Mouse (Mus musculus) CD4-positive helper T cell, adult 2 months (primary cell): ENCODE data around the gene Cdk1.

Source experiments
- DNase-seq: peaks from one replicate; pipeline ENCODE4 v3.0.0-alpha.2; 2012; ENCODE audit warnings: low read depth, missing footprints, low spot score

The Cdk1 gene

GRCm38 (mm10) chr10:69307067-69307466 is 45.7 kb downstream of the Cdk1 start:
- peak; percentile 25 for DNase-seq

DNA sequence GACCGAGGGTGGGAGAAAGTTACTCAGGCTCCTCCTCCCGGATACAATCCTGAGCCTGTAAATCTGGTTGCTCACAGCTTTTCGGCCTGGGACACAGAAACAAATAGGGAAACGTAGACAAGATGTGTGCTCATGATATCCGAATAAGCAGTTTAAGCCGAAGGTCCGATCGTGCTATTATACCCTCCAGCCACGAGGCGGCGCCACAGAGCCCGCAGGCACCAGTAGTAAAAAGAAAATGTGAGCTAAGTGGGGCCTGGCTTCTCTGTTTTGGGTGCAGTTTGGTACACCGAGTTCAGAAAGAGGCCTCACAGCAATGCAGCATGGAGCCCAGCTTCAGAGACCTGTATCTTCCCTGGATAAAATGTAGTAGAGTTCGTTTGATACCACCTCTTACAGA is 46.5 kb downstream of the Cdk1 start:
- DNase-seq: peak; percentile 25

DNA sequence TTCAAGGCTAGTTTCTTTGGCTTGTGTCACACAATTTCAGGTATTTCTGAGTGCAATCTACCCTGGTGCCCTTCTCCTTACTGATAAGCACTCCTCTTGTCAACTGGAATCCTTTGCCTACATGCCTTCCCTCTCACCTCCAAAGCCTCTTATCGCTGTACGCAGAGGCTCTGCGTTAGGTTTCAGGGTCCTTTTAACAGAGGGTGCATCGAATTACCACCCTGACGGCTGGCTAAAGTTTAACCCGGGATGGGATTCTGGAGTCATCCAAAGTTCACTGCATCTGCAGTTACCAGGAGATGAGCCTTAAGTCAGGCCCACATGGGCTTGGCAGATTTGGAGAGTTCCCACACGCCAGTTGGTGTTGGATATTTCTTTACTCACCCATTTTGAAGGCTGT is 47.1 kb downstream of the Cdk1 start:
- no peak for DNase-seq

GRCm38 (mm10) chr10:69304819-69305218 is 47.9 kb downstream of the Cdk1 start:
- no peak for DNase-seq

GRCm38 (mm10) chr10:69302667-69303066 is 50.1 kb downstream of the Cdk1 start:
- no peak for DNase-seq

DNA sequence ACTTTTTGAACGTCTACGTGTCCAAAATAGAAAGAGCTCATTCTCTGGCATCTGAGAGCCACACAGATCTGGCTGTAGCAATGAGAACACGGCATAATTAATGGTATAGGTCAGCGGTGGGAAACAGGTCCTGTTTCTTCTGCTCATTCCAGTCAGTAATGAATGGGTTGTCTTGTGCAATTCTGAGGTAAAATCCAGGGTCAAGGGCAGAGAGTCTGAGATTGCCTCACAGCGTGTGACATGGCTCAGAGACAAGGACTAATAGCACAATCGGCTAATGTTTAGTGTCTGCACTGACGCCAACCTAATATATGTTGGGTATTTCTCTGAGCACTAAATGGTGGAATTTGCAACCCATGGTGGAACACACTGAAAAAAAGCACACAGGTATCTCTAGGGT is 52.8 kb downstream of the Cdk1 start:
- DNase-seq: no peak

DNA sequence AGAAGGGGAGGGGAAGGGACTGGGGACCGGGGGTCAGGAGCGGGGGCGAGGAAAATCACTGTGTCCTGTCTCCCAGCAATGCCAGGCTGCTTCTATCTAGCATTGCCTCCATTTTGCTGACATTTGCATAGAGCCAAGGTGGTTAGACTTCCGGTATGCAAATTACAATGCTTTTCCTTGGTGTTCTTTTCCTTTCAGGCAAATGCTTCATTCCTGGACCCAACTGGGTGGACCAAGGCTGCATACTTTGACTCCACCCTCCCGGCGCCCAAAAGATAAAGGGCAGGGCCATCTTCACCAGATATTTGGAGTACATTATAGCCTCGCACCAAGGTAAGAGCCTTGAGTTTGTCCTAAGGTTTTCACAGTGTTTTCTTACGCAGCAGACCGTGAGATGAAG is 56.8 kb downstream of the Cdk1 start:
- DNase-seq: no peak

DNA sequence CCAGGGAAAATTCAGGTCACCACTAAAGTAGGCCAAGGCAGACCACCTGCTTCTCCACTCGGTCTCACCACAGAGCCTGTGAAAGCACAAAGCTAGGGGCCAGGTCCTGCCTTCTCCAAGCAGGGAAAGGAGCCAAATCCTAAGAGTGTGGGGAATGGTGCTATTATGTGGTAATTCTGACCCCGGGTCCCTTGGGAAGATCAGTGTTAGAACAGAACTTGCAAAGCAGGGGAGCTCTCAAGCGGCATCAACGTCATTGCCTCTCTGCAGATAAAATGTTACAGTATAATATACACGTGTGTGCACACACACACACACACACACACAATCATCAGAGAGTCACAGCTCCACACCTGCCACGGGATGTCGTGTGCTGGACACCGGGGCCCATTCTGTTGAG is 62.0 kb downstream of the Cdk1 start:
- DNase-seq: no peak

DNA sequence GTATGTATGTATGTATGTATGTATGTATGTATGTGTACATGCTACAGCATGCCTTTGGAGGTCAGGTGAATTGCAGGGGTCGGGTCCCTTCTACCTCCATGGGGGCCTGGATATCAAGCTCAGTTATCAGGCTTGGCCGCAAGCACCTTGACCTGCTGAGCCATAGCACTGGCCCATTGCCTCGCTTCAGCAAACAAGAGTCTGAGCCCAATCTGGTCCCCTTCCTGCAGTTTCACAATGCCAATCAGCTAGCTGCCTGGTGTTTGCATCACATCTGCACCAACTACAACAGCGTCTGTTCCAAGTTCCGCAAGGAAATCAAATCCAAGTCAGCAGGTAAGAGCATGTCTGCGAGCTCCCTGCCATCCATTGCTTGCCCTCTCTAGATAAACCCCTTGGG is 64.0 kb downstream of the Cdk1 start:
- no peak for DNase-seq

DNA sequence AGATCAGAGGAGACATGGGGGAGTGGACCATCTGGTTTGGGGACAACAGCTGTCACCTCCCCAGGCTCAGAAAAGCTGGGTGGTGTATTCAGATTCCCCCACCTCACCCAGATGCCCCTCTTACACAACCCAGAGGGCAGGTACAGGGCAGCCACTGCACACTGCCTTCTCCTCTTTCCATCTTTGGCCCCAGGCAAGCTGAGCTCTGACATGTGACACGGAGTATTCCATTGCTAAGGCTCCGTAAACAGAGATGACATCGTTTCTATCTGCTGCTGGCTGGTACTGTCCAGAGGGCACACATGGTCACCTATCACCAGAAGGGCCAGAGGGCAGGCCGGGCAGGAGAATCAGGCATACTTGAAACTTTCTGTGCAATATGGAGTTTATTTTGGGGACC is 64.7 kb downstream of the Cdk1 start:
- DNase-seq: no peak

DNA sequence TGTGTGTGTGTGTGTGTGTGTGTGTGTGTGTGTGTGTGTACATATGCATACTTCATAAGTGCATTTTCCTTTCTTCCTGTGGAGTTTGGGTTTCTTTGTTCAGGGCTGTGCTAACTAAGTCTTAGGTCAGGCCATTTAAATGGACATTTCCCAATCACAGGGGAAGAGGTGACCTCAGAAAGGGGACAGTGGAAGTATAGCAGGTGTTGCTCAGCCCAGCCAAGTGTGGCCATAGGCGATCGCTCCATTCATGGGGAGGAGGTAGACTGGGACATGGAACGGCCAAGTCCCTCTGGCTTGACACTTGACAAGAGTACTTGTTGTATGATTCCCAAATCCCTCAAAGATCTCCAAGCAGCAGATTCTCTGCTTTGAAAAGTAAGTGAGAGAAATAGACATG is 65.8 kb downstream of the Cdk1 start:
- no peak for DNase-seq
